Mouse (Mus musculus): ENCODE results near the gene Cd28. TPM values are rescaled to one million over a fixed set of nuclear protein-coding genes. Genes with fewer than 3 reads are reported as not detected.

Cd28 gene
- polyA plus RNA-seq, 1 experiment from 2014 or later: 0.09 TPM

DNA sequence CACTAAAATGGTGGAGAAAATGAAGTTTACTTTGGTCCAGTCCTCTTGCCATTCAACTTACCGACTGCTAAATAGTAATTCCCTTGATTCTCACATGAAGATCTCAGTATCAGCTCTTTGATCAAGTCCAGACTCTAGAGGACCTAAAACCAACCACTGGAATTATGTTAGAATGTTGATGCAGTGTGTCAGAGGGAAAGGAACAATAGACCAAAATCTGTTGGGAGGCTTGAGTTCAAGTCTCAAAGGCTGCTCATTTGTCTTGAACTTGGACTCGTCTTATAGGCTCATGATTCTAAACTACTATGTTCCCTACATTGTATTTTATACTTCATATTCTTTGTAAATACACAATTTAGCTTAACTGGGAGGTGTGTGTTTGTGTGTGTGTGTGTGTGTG, 41.0 kb downstream of the Cd28 start:
- Histone ChIP-seq H3K4me1 (replicated peaks; ENCODE audit: control insufficient read depth, insufficient read depth, low read length) (no peaks in the 10 kb centered on the region), H3K4me2 (replicated peaks; ENCODE audit: low read depth, low read length) (no peak overlapping the region), H3K27me3 (ENCODE audit: control insufficient read depth, insufficient read depth, low read length) (no peaks in the 10 kb centered on the region), H3K9ac (ENCODE audit: low read depth, low read length) (no peak overlapping the region), H3K4me3 (ENCODE audit: low read depth, low read length) (no peak overlapping the region), H3K9me3 (ENCODE audit: control insufficient read depth, low read length) (no peaks in the 10 kb centered on the region), H3K36me3 (ENCODE audit: control insufficient read depth, insufficient read depth, low read length) (no peaks in the 10 kb centered on the region), H3K27ac (ENCODE audit: low read depth, low read length) (no peak overlapping the region)
- WGBS: 97% methylated on average over 2 of the region's 2 CpGs
- DNase-seq (ENCODE audit: low spot score) (no peak), ATAC-seq (ENCODE audit: low FRiP score) (no peak)

DNA sequence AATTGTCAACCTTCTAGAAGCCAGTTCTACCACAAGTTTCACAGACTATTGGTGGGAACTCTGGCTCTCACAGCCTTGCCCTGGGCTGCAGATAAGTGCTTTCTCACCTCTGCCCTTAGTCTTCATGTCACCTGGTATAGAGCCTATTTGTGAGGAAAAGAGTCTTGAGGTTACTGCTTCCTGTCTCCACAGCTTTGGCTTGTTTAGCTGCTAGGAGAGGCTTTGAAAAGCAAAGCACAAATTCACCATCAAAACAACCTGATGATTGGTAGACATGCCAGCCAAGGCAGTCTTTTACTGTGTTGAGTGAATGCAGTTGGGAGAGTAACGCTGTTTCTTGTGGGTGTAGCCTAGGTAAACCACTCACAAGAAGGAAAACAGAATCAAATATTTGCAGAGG, 41.6 kb downstream of the Cd28 start:
- Histone ChIP-seq H3K9ac (ENCODE audit: low read depth, low read length) (no peak overlapping the region), H3K4me3 (ENCODE audit: low read depth, low read length) (no peak overlapping the region)
- WGBS: 95% methylated on average over 1 of the region's 1 CpGs

DNA sequence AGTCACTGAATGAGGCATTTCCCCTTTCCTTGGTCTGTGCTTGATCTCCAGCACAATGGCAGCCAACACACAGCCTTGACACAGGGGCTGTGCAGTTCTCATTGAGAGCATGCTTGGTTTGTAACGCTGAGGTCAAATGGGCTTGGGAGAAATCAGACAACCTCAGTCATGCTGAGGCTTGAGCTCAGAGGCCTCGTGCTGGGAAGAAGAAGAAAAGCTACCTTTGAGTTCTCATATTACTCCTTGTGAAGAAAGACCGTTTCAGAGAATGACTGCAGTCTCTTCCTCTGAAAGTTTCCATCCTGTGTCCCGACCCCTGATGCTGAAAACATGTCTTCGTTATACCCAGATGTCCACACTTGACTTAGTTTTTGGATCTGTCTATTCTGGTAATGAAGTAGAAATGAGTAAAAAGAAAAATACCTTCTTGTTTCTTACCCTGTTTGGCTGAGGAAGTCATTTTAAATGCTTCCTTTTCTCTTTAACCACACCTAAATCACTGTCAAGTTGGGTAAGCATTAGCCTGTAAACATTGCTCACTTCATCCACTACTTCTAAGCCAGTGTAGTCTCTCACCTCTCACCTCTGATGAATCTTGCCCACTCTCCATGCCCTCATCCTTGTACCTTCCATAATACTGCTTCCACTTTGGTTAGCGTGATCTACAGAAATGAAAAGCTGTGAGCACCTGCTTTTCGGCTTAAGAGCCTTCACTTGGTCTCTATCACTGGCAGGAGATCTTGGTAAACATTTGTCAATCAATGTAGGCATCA, 43.1 kb downstream of the Cd28 start:
- no peak for DNase-seq (ENCODE audit: low spot score)
- no peak overlapping the region for H3K27ac ChIP-seq (ENCODE audit: low read depth, low read length)
- no peak overlapping the region for H3K4me3 ChIP-seq (ENCODE audit: low read depth, low read length)
- no peak overlapping the region for H3K4me2 ChIP-seq (replicated peaks; ENCODE audit: low read depth, low read length)
- no peaks in the 10 kb centered on the region for H3K9me3 ChIP-seq (ENCODE audit: control insufficient read depth, low read length)
- H3K4me1 ChIP-seq (replicated peaks; ENCODE audit: control insufficient read depth, insufficient read depth, low read length): no peaks in the 10 kb centered on the region
- no peak overlapping the region for H3K9ac ChIP-seq (ENCODE audit: low read depth, low read length)
- 67% methylated on average over 7 of the region's 7 CpGs for WGBS
- no peak for ATAC-seq (ENCODE audit: low FRiP score)
- H3K27me3 ChIP-seq (ENCODE audit: control insufficient read depth, insufficient read depth, low read length): no peaks in the 10 kb centered on the region
- H3K36me3 ChIP-seq (ENCODE audit: control insufficient read depth, insufficient read depth, low read length): no peaks in the 10 kb centered on the region

More for the DNA sequence above, 41.6 kb downstream of the Cd28 start:
- Histone ChIP-seq H3K27ac (ENCODE audit: low read depth, low read length) (no peak overlapping the region), H3K4me2 (replicated peaks; ENCODE audit: low read depth, low read length) (no peak overlapping the region), H3K9me3 (ENCODE audit: control insufficient read depth, low read length) (no peaks in the 10 kb centered on the region), H3K36me3 (ENCODE audit: control insufficient read depth, insufficient read depth, low read length) (no peaks in the 10 kb centered on the region), H3K27me3 (ENCODE audit: control insufficient read depth, insufficient read depth, low read length) (no peaks in the 10 kb centered on the region), H3K4me1 (replicated peaks; ENCODE audit: control insufficient read depth, insufficient read depth, low read length) (no peaks in the 10 kb centered on the region)
- DNase-seq (ENCODE audit: low spot score): no peak
- ATAC-seq (ENCODE audit: low FRiP score): no peak

DNA sequence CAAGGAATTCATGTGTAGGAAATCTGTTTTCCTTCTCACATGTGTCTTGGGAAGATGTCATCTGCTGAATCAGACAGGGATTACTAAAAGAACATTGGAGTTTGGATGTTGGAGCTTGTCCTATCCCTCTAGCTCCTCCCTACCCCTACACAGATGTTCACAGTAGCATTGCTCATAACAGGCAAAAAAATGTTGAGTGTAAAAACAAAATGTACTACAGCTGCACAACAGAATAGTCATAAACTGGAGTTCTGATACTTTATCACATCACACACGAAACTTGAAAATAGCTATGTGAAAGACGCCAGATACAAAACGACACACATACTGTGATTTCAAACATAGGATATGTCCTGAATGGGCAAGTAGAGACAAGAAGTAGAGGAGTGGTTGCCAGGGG, 43.9 kb downstream of the Cd28 start:
- ATAC-seq (ENCODE audit: low FRiP score): no peak
- no peaks in the 10 kb centered on the region for H3K9me3 ChIP-seq (ENCODE audit: control insufficient read depth, low read length)

DNA sequence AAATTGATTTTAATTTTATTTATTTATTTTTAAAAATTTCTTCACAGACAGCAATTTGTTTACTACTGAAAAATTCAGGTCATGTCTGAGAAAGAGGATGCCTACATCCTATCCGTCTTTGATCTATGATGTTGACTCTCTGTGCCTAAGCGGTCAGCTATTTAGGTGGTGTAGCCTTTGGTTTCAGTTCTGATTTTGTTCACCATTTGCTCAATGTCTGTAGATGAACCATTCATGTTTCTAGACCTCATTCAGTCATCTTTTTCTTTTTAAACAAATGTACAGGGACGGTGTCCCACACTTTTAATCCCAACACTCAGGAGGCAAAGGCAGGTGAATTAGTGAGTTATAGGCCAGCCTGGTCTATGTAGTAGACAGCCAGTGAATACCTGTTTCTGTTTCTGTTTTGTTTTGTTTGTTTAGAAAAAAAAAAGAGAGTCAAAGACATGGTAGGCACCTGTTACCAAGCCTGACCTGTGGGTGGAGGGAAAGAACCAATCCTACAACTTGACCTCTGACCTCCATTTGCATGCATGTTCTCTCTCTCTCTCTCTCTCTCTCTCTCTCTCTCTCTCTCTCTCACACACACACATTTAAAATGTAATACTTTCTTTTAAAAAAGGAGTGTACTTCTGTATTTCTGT, 45.0 kb downstream of the Cd28 start:
- WGBS: 97% methylated on average over 3 of the region's 3 CpGs
- H3K4me2 ChIP-seq (replicated peaks; ENCODE audit: low read depth, low read length): no peak overlapping the region
- no peaks in the 10 kb centered on the region for H3K4me1 ChIP-seq (replicated peaks; ENCODE audit: control insufficient read depth, insufficient read depth, low read length)
- no peak overlapping the region for H3K9ac ChIP-seq (ENCODE audit: low read depth, low read length)
- no peaks in the 10 kb centered on the region for H3K36me3 ChIP-seq (ENCODE audit: control insufficient read depth, insufficient read depth, low read length)
- H3K4me3 ChIP-seq (ENCODE audit: low read depth, low read length): no peak overlapping the region
- H3K27me3 ChIP-seq (ENCODE audit: control insufficient read depth, insufficient read depth, low read length): no peaks in the 10 kb centered on the region
- no peak for ATAC-seq (ENCODE audit: low FRiP score)
- H3K9me3 ChIP-seq (ENCODE audit: control insufficient read depth, low read length): no peaks in the 10 kb centered on the region
- no peak overlapping the region for H3K27ac ChIP-seq (ENCODE audit: low read depth, low read length)
- no peak for DNase-seq (ENCODE audit: low spot score)

More for the DNA sequence above, 43.9 kb downstream of the Cd28 start:
- no peak overlapping the region for H3K27ac ChIP-seq (ENCODE audit: low read depth, low read length)
- no peak for DNase-seq (ENCODE audit: low spot score)
- no peak overlapping the region for H3K9ac ChIP-seq (ENCODE audit: low read depth, low read length)
- no peaks in the 10 kb centered on the region for H3K36me3 ChIP-seq (ENCODE audit: control insufficient read depth, insufficient read depth, low read length)
- WGBS: 93% methylated on average over 3 of the region's 3 CpGs
- no peak overlapping the region for H3K4me3 ChIP-seq (ENCODE audit: low read depth, low read length)
- H3K4me2 ChIP-seq (replicated peaks; ENCODE audit: low read depth, low read length): no peak overlapping the region
- no peaks in the 10 kb centered on the region for H3K4me1 ChIP-seq (replicated peaks; ENCODE audit: control insufficient read depth, insufficient read depth, low read length)
- H3K27me3 ChIP-seq (ENCODE audit: control insufficient read depth, insufficient read depth, low read length): no peaks in the 10 kb centered on the region

DNA sequence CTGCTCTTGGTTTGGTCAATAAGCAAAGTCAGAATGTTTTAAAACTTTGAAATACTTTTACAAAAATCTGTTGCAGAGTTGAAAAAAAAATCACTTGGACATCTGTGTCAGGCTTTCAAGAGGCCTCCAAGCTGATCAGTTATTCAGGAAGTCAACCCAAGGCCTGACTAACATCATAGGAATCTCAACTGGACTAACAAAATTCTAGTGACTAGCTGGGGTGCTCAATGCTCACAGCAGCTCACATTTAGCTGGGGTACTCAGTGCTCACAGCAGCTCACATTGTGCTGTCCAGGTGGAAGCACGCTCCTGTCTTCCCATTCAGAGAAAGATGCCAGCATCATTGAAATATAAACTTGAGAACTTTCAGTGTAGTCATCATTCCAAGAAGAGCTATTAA, 45.9 kb downstream of the Cd28 start:
- no peaks in the 10 kb centered on the region for H3K36me3 ChIP-seq (ENCODE audit: control insufficient read depth, insufficient read depth, low read length)
- no peaks in the 10 kb centered on the region for H3K9me3 ChIP-seq (ENCODE audit: control insufficient read depth, low read length)
- H3K4me3 ChIP-seq (ENCODE audit: low read depth, low read length): no peak overlapping the region
- ATAC-seq (ENCODE audit: low FRiP score): no peak
- no peak overlapping the region for H3K9ac ChIP-seq (ENCODE audit: low read depth, low read length)
- no peak overlapping the region for H3K27ac ChIP-seq (ENCODE audit: low read depth, low read length)
- DNase-seq (ENCODE audit: low spot score): no peak
- H3K4me1 ChIP-seq (replicated peaks; ENCODE audit: control insufficient read depth, insufficient read depth, low read length): no peaks in the 10 kb centered on the region
- no peak overlapping the region for H3K4me2 ChIP-seq (replicated peaks; ENCODE audit: low read depth, low read length)
- H3K27me3 ChIP-seq (ENCODE audit: control insufficient read depth, insufficient read depth, low read length): no peaks in the 10 kb centered on the region
- 97% methylated on average over 1 of the region's 1 CpGs for WGBS

DNA sequence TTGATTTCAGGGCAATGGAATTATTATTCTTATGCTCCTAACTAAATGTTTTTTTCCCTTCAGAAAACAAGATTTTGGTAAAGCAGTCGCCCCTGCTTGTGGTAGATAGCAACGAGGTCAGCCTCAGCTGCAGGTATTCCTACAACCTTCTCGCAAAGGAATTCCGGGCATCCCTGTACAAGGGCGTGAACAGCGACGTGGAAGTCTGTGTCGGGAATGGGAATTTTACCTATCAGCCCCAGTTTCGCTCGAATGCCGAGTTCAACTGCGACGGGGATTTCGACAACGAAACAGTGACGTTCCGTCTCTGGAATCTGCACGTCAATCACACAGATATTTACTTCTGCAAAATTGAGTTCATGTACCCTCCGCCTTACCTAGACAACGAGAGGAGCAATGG, 46.3 kb downstream of the Cd28 start:
- H3K9ac ChIP-seq (ENCODE audit: low read depth, low read length): no peak overlapping the region
- DNase-seq (ENCODE audit: low spot score) (no peak), ATAC-seq (ENCODE audit: low FRiP score) (no peak)
- no peak overlapping the region for H3K27ac ChIP-seq (ENCODE audit: low read depth, low read length)
- WGBS: 92% methylated on average over 20 of the region's 20 CpGs
- H3K4me3 ChIP-seq (ENCODE audit: low read depth, low read length): no peak overlapping the region
- no peaks in the 10 kb centered on the region for H3K4me1 ChIP-seq (replicated peaks; ENCODE audit: control insufficient read depth, insufficient read depth, low read length)
- H3K9me3 ChIP-seq (ENCODE audit: control insufficient read depth, low read length): no peaks in the 10 kb centered on the region
- H3K36me3 ChIP-seq (ENCODE audit: control insufficient read depth, insufficient read depth, low read length): no peaks in the 10 kb centered on the region
- no peak overlapping the region for H3K4me2 ChIP-seq (replicated peaks; ENCODE audit: low read depth, low read length)
- no peaks in the 10 kb centered on the region for H3K27me3 ChIP-seq (ENCODE audit: control insufficient read depth, insufficient read depth, low read length)

DNA sequence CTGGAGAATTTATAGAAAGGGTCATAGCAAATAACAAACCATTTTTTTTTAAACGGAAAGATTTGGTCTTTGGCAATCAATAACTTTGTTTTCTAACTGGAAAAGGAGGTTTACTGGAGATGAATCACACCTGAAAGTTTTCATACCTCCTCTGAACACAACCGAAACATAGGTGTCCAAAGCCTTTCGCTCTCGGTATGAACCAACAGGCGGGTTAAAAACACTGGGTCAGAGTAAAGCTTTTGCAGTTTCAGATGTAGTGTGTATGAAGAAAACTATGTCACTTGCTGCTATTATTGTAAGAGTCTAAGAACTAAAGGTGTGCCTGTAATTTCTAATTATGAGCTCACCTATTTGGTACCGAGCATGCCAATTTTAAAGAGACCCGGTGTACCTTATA, 55.2 kb downstream of the Cd28 start:
- DNase-seq (ENCODE audit: low spot score) (no peak), ATAC-seq (ENCODE audit: low FRiP score) (no peak)
- Histone ChIP-seq H3K36me3 (ENCODE audit: control insufficient read depth, insufficient read depth, low read length) (no peaks in the 10 kb centered on the region), H3K27me3 (ENCODE audit: control insufficient read depth, insufficient read depth, low read length) (no peaks in the 10 kb centered on the region), H3K27ac (ENCODE audit: low read depth, low read length) (no peak overlapping the region), H3K9ac (ENCODE audit: low read depth, low read length) (no peak overlapping the region), H3K4me2 (replicated peaks; ENCODE audit: low read depth, low read length) (no peak overlapping the region), H3K9me3 (ENCODE audit: control insufficient read depth, low read length) (no peaks in the 10 kb centered on the region), H3K4me3 (ENCODE audit: low read depth, low read length) (no peak overlapping the region), H3K4me1 (replicated peaks; ENCODE audit: control insufficient read depth, insufficient read depth, low read length) (no peaks in the 10 kb centered on the region)
- WGBS: 95% methylated on average over 7 of the region's 7 CpGs

DNA sequence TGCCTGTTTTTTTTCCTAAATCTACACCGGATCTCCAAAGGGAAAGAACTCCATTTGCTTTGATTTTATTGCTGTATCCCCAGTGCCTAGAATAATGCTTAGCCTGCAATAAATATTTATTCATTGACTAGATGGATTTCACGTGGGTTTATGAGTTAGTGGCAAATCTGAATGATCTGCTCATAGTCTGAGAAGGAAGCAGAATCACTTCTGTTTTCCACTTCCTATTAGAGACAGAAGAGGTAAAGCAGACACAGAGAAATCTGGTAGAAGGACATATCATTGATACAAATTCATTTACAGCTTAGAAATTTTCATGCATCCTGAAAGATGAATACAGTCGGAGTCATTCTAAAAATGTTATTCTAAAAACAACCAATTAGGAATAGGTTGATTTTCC, 56.6 kb downstream of the Cd28 start:
- 91% methylated on average over 3 of the region's 3 CpGs for WGBS
- ATAC-seq (ENCODE audit: low FRiP score): no peak
- Histone ChIP-seq H3K4me3 (ENCODE audit: low read depth, low read length) (no peak overlapping the region), H3K27ac (ENCODE audit: low read depth, low read length) (no peak overlapping the region), H3K27me3 (ENCODE audit: control insufficient read depth, insufficient read depth, low read length) (no peaks in the 10 kb centered on the region), H3K36me3 (ENCODE audit: control insufficient read depth, insufficient read depth, low read length) (no peaks in the 10 kb centered on the region), H3K9me3 (ENCODE audit: control insufficient read depth, low read length) (no peaks in the 10 kb centered on the region), H3K4me2 (replicated peaks; ENCODE audit: low read depth, low read length) (no peak overlapping the region), H3K9ac (ENCODE audit: low read depth, low read length) (no peak overlapping the region), H3K4me1 (replicated peaks; ENCODE audit: control insufficient read depth, insufficient read depth, low read length) (no peaks in the 10 kb centered on the region)
- DNase-seq (ENCODE audit: low spot score): no peak
